Mouse (Mus musculus): ENCODE data around the gene Nox4.

DNA sequence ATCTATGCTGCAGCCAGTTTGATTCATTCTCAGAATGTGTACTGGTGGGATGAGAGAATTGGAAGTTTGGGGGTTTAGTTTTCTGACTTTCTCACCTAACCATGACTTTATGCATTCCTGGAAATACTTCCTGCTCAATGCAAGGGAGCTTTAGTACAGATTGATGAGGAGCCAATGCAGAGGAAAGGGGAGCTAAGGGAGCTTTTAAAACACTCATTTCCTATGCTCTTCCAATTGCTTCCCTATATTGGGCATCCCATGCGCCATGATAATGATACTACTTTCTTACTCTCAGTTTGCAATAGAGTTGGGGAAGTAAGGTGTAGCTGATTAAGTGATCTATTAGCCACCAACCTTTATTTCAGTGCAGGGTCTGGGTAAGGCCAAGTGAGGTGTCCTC lies 1.0 kb downstream of the Nox4 start:
- TF ChIP-seq CTCF (IDR thresholded peaks at IDR 0.05; ENCODE audit: borderline replicate concordance, insufficient read depth, low read length) (no peak), POLR2A (IDR thresholded peaks at IDR 0.05; ENCODE audit: low read depth, low read length) (no peak)
